Mouse (Mus musculus) E14TG2a.4 (cell line): ENCODE measurements around the gene Hoxa7.

Experiments used
- H3K27me3 ChIP-seq: 2 replicates; pipeline ENCODE4 v1.6.1; 2014; ENCODE audit warnings: low read length, control low read depth; ENCODE audit not compliant: insufficient read depth
- H3K36me3 ChIP-seq: 2 replicates; pipeline ENCODE4 v1.6.1; 2014; ENCODE audit warnings: low read length, control low read depth; ENCODE audit not compliant: insufficient read depth
- H3K4me1 ChIP-seq: replicated peaks from 2 replicates; pipeline ENCODE4 v1.6.1; 2014; ENCODE audit warnings: low read depth, low read length, control low read depth
- H3K4me3 ChIP-seq: replicated peaks from 2 replicates; pipeline ENCODE4 v1.5.1; 2014; ENCODE audit warnings: mild to moderate bottlenecking, low read length
- H3K9me3 ChIP-seq: 2 replicates; pipeline ENCODE4 v1.6.1; 2014; ENCODE audit warnings: low read length, control low read depth
- CTCF ChIP-seq: conservative IDR thresholded peaks from 2 replicates; pipeline ENCODE4 v1.5.1; 2014; ENCODE audit warnings: low read length
- NANOG ChIP-seq: IDR thresholded peaks from 2 replicates; pipeline ENCODE4 v1.6.1; 2014; ENCODE audit warnings: borderline replicate concordance, low read length, mixed read lengths
- POU5F1 ChIP-seq: IDR thresholded peaks from 2 replicates; pipeline ENCODE4 v1.6.1; 2014; ENCODE audit warnings: low read length, borderline replicate concordance

Gene Hoxa7

GRCm38 (mm10) chr6:52218643-52219215 is 2.9 kb downstream of the Hoxa7 start:
- Histone ChIP-seq H3K27me3 (peaks cover 100% of the 10 kb centered on the region), H3K4me3 (no peak overlapping the region), H3K4me1 (peaks cover 37% of the 10 kb centered on the region), H3K9me3 (no peaks in the 10 kb centered on the region), H3K36me3 (no peaks in the 10 kb centered on the region)
- TF ChIP-seq CTCF (no peak), POU5F1 (no peak), NANOG (no peak)

DNA sequence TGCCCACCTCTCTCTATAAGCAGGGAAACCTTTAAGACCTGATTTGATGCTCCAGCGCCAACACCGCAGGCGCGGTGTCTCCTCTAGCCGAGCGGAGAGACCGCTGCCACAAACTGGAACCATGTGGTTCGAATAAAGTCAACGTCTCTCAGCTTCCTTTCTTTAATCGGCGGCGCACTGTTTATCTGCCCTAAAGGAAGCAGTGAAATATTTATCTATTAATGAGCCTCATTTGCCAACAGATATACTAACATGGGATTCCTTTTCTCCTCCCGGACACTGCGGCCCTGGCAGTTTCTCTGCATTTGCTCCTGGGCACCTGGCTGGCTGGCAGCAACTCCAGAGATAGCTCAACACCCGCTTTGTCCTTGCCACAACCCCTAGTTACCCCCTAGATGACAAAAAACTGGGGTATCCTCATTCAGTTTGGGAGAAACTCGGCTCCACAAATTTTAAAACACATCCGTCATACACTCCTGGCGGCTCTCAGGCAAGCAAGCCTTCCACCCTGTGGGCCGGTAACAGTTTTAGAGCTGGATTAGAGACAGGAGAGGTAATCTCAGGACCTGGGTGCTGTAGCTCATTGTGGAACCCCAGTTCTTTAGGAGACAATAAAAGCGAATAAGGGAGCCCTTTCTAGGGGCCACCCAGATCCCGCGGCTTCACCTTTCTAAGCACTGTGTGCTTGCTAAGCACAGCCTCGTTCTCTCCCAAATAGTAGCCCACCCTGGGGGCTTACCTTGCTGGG is 3.6 kb downstream of the Hoxa7 start:
- TF ChIP-seq POU5F1 (no peak), NANOG (no peak), CTCF (no peak)
- no peaks in the 10 kb centered on the region for H3K36me3 ChIP-seq
- no peaks in the 10 kb centered on the region for H3K9me3 ChIP-seq
- H3K4me1 ChIP-seq, result peaks cover 43% of the 10 kb centered on the region
- H3K4me3 ChIP-seq, result peak overlapping the region; percentile 71
- peaks cover 100% of the 10 kb centered on the region for H3K27me3 ChIP-seq

DNA sequence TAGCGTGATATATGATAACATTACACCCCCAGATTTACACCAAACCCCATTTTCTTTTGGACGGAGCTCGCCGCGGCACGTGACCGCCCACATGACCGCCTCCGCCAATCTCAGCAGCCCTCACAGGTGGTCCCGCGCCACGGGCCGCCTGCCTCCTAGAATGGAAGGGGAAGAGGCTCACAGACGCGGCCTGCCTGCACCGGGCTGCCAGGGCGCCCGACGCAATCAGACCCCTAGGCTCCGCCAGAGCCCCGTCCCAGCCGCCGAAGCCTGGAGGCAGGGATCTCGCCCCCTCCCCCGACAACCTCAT is 4.2 kb downstream of the Hoxa7 start:
- H3K4me1 ChIP-seq, result peaks cover 49% of the 10 kb centered on the region
- peak overlapping the region; percentile 71 for H3K4me3 ChIP-seq
- peaks cover 100% of the 10 kb centered on the region for H3K27me3 ChIP-seq
- H3K36me3 ChIP-seq, result no peaks in the 10 kb centered on the region
- H3K9me3 ChIP-seq, result no peaks in the 10 kb centered on the region
- no peak for TF ChIP-seq NANOG
- TF ChIP-seq CTCF, result no peak
- TF ChIP-seq POU5F1, result no peak

GRCm38 (mm10) chr6:52216691-52217458 is 4.8 kb downstream of the Hoxa7 start:
- no peaks in the 10 kb centered on the region for H3K36me3 ChIP-seq
- H3K4me3 ChIP-seq, result peak overlapping the region; percentile 71
- peaks cover 49% of the 10 kb centered on the region for H3K4me1 ChIP-seq
- no peaks in the 10 kb centered on the region for H3K9me3 ChIP-seq
- H3K27me3 ChIP-seq, result peaks cover 100% of the 10 kb centered on the region
- no peak for TF ChIP-seq NANOG
- TF ChIP-seq POU5F1, result no peak

- Histone ChIP-seq H3K27me3 (peaks cover 100% of the 10 kb centered on the region), H3K4me3 (no peak overlapping the region), H3K4me1 (peaks cover 49% of the 10 kb centered on the region), H3K9me3 (no peaks in the 10 kb centered on the region), H3K36me3 (no peaks in the 10 kb centered on the region)
- TF ChIP-seq POU5F1, result no peak
- TF ChIP-seq CTCF, result no peak
- TF ChIP-seq NANOG, result no peak
Measured at GRCm38 (mm10) chr6:52215771-52216535, 5.7 kb downstream of the Hoxa7 start.

DNA sequence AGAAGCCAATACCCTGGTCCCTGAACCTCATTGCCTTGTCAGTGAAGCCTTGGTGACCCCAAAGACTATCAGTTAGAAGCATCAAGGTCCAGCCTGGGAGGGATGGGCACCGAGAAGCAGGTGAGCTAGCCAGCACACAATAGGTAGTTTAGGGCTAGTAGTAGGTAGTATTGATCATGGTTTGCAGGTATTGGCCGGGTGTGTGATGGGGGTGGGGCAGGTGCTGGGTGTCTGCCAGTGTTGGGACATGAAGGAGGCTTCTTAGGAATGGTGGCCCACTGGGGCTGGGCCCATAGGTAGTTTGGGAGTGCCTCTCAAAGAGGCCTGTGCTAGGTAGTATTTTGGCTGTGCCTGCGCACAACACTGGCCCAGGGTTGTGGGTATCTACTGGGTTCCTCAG is 6.6 kb downstream of the Hoxa7 start:
- no peak for TF ChIP-seq POU5F1
- no peak for TF ChIP-seq NANOG
- no peak for TF ChIP-seq CTCF
- Histone ChIP-seq H3K4me3 (no peak overlapping the region), H3K27me3 (peaks cover 99% of the 10 kb centered on the region), H3K36me3 (no peaks in the 10 kb centered on the region), H3K4me1 (peaks cover 50% of the 10 kb centered on the region), H3K9me3 (no peaks in the 10 kb centered on the region)

- Histone ChIP-seq H3K9me3 (no peaks in the 10 kb centered on the region), H3K4me1 (peaks cover 51% of the 10 kb centered on the region), H3K36me3 (no peaks in the 10 kb centered on the region), H3K27me3 (peaks cover 99% of the 10 kb centered on the region), H3K4me3 (no peak overlapping the region)
- TF ChIP-seq NANOG, result no peak
- TF ChIP-seq CTCF, result no peak
- no peak for TF ChIP-seq POU5F1
Measured at GRCm38 (mm10) chr6:52214271-52214670, 7.4 kb downstream of the Hoxa7 start.

- H3K4me1 ChIP-seq, result peaks cover 59% of the 10 kb centered on the region
- H3K4me3 ChIP-seq, result peak within 1 kb of the TSS; percentile 35; the same call in 1 of the 2 replicates
- no peaks in the 10 kb centered on the region for H3K36me3 ChIP-seq
- peaks cover 98% of the 10 kb centered on the region for H3K27me3 ChIP-seq
- no peak for TF ChIP-seq POU5F1
- TF ChIP-seq NANOG, result no peak
- TF ChIP-seq CTCF, result no peak
- no peaks in the 10 kb centered on the region for H3K9me3 ChIP-seq
Measured at GRCm38 (mm10) chr6:52213119-52213986, 8.3 kb downstream of the Hoxa7 start, which contains the start of the genes Hoxa3 and Gm28308. Hoxa3 (minus strand) TSS chr6:52213336. Gm28308 (minus strand) TSS chr6:52213339.
